Mouse (Mus musculus): ENCODE measurements around the gene Rapgef1.
"Not testable (repeated sequence)": the region's sequence is repeated elsewhere in the genome, so short reads cannot be mapped to it uniquely, and the experiment has no call there.

Gene Rapgef1

DNA sequence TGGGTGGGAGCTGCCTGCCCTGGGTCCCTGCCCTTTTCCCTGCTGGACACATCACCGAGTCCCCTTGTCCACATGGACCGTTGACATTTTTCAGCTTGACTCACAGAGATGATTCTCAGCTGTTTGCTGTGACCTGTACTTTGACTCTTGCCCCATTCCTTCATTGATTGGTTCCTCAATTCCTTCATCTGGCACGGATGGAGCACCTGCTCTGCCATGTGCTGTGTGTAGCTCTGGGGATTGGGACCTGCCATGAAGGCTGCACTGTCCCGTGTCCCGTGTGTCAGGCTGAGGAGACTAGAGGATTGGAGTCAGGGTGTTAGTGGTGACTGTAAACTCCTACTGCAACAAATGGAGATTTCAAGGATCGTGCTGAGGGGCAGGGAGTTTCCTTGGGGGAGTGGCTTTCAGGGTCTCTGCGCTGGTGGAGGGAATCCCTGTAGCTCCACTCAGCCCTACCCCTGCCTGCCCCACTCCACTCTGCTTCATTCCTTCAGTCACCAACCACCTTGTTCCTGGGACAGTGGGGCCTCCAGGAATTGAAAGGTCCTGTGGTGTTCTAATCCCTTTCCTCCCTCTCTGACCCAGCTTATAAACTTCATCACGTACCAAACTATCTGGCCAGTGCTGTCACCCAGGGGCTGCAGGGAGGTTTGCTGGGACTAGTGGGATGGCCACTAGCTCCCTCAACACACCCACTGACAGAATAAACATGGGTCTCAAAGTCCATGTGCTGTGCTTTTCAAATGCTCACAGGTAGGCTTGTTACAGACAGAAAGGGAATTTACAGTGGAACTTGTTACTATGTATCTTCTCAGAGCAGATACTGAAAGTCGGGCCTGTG is 3.9 kb downstream of the Rapgef1 start:
- no peak for DNase-seq

GRCm38 (mm10) chr2:29624091-29624608 is 4.6 kb downstream of the Rapgef1 start:
- no peak for DNase-seq

- DNase-seq, result no peak
Observed at GRCm38 (mm10) chr2:29624739-29625138, 5.2 kb downstream of the Rapgef1 start.

DNA sequence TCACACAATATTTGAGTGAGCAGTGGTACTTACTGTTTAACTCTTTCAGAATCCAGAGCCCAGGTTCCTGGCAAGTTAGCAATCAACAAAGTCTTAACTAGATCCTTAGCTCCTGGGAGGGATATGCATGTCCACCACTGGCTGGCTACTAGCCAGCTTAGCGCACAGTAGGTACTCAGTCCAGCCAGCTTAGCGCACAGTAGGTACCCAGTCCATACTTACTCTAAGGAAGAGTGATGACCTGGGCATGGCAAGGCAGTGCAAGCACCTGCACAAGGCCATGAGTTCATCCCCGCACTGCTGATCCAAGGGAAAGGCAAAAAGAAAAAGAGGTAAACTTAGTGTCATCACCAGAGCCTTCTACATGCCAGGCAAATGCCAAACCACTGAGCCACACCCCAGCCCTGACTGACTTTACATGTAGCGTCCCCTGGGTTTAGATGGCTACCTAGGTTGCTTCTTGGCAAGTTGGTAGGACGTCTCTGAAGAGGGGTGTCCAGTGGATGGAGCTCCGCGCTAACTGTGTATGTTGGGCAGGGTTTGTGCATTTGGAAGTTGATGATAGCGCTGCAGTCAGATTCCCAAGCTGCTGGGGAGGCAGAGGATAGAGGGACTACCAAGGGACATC is 6.2 kb downstream of the Rapgef1 start:
- no peak for DNase-seq

- DNase-seq, result no peak
Observed at GRCm38 (mm10) chr2:29627337-29627736, 7.8 kb downstream of the Rapgef1 start.

- no peak for DNase-seq
Observed at GRCm38 (mm10) chr2:29628186-29628585, 8.7 kb downstream of the Rapgef1 start.

- DNase-seq, result no peak
Observed at GRCm38 (mm10) chr2:29628763-29629181, 9.3 kb downstream of the Rapgef1 start.

- DNase-seq, result no peak
Observed at GRCm38 (mm10) chr2:29629311-29629710, 9.8 kb downstream of the Rapgef1 start.

DNA sequence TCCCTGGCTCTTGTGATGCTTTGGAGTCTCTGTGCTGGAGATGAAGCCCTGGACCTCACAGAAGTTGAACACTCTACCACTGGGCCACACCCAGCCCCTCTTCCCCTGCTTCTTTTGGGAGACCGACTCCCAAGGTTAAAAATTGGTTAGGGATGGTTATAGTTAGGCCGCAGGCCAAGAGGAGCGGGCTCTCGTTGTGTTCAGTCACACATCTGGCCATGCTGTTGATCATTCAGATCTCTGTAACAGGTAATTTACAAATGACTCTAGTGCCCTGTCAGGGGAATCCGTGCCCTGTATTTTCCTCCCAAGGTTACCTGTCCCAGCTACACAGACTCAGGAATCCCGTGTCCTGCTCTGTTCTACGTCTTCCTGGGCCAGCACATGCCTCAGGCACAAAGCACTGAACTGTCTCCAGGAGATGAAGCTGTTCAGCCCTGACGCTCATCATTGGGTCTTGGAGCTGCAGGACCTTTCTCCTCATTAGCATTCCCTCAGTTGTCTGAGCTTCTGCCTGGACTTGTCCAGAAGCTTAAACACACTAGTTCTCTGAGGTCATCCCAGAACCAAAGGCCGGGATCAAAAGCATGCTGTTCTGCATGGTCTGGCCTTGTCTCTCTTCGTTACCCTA is 10.7 kb downstream of the Rapgef1 start:
- DNase-seq, result no peak

DNA sequence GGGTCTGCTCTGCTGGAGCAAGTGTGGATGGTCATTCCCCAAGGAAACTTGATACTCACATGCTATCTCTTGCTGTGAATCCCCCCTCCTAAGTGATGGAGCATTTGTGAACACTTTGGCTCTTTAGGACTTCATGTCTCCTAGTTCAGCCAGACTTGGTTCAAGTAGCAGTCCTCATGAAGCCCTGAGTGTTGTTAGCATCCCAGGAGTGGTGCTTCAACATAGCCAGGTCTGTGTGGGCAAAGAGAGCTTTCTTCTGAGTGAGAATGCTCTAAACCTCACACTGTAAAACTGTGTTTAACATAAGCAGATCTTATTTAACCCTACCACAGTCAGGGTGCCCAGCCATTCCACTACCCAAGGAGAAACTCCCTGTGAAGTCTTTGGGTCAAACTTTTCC is 11.5 kb downstream of the Rapgef1 start:
- DNase-seq, result no peak

DNA sequence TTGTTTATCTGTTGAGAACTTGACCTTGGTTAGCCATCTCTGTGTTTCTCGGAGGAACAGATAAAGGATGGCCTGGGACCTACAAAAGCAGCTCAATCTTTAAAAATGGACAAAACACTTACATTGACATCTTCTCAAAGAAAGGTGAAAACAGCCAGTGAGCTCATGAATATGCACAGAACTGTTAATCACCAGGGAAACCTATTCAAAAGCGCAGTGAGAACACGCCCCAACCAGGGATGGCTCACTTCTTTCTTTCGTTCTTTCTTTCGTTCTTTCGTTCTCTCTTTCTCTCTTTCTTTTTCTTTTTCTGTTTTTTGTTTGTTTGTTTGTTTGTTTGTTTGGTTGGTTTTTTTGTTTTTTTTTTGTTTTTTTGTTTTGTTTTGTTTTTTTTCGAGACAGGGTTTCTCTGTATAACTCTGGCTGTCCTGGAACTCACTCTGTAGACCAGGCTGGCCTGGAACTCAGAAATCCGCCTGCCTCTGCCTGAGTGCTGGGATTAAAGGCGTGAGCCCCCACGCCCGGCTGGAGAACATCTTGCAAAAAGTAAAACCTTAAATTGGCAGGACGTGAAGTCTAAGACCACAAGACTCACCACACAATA is 12.1 kb downstream of the Rapgef1 start:
- DNase-seq, result not testable (repeated sequence)

- no peak for DNase-seq
Observed at GRCm38 (mm10) chr2:29632168-29632662, 12.7 kb downstream of the Rapgef1 start.

GRCm38 (mm10) chr2:29633101-29633554 is 13.6 kb downstream of the Rapgef1 start:
- DNase-seq, result peak; percentile 96 to 97

GRCm38 (mm10) chr2:29633782-29634181 is 14.3 kb downstream of the Rapgef1 start:
- no peak for DNase-seq

DNA sequence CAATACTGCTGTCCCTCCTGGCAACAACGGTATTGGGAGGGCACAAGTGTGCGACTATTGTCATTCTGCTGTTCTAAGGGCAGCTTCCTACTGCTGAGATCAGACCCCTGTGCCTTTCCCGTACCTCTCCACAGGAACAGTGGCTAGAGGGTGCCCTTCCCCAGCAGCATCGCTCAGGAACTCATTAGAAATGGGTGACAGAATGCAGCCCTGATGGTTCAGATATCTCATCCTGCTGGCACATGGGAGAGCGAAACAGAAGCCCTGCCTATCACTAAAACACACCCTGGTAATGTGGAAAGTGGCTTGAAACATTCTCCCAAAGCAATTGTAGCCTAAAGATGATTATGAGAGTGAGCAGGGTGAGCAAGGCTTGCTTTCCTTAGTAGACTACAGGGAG is 15.0 kb downstream of the Rapgef1 start:
- no peak for DNase-seq

- DNase-seq, result no peak
Observed at GRCm38 (mm10) chr2:29635966-29636507, 16.5 kb downstream of the Rapgef1 start.

- no peak for DNase-seq
Observed at GRCm38 (mm10) chr2:29637528-29637927, 18.0 kb downstream of the Rapgef1 start.

DNA sequence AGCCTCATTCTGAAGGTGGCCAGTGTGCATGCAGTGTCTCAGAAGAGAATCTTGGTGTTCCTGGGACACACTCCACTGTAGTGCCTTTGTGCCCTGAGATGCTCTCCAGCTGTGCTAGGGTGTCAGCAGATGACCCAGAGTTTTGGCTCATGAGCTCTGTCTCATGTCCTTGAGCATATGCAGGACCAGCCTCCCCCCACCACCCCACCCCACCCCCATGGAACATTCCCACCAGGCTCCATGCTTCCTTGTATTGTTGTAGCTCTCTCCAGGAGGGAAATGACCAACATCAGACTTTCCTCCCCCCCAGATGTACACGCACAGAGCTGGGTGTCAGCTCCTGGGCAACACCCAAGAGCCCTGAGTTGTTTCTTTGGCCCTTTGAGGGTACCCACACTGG is 19.9 kb downstream of the Rapgef1 start:
- peak in 1 of 2 experiments; percentile 38 for DNase-seq

GRCm38 (mm10) chr2:29639953-29640743 is 20.6 kb downstream of the Rapgef1 start:
- DNase-seq, result no peak

GRCm38 (mm10) chr2:29641707-29642106 is 22.2 kb downstream of the Rapgef1 start:
- no peak for DNase-seq

DNA sequence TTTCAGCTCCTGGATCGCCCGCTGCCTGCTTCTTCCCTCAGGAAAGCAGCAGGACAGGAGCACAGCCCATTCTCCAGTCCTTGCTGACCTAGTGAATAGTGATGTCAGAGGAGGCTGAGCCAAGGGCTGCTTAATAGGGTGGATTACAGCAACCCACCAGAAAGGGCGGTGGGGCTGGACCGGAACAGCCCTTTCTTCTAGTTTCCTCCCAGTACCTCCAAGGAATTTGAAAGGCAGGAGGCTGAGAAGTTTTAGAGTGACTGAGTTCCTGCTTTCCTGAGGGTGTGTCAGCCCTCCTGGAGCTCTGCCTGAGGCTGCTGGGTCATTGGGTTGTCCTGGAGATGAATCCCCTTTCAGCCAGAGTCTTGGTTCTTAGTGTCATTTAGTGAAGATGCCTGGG is 23.9 kb downstream of the Rapgef1 start:
- DNase-seq, result peak; percentile 56 to 67
